Mouse (Mus musculus) layer of hippocampus, adult 2 months (tissue): ENCODE measurements around the gene Taf11. TPM values are rescaled to one million over a fixed set of nuclear protein-coding genes. Genes with fewer than 3 reads are reported as not detected.

Source experiments
- DNase-seq, 2 experiments: peaks; one replicate each; pipeline ENCODE4 v3.0.0; 2022; ENCODE audit warnings: low spot score in 2 of 2
- H3K27ac ChIP-seq: fragments of 200-600 bp; 2 replicates; pipeline ENCODE4 v1.8.1; 2022
- H3K4me3 ChIP-seq: fragments of 200-600 bp; 2 replicates; pipeline ENCODE4 v1.8.1; 2022; ENCODE audit warnings: mild to moderate bottlenecking
- CTCF ChIP-seq: fragments of 200-600 bp; conservative IDR thresholded peaks from 2 replicates; pipeline ENCODE4 v1.8.1; 2022; ENCODE audit warnings: antibody characterized with exemption, mild to moderate bottlenecking, moderate library complexity
- total RNA-seq, 2 experiments: library from RNA; stranded (reverse); gene quantifications; 2 replicates each; pipeline ENCODE4 v1.2.3; 2021

The Taf11 gene
- total RNA-seq, 2 experiments from 2014 or later = 41.3 to 45.0 TPM

GRCm38 (mm10) chr17:27908888-27909621, 589 bp downstream of the Taf11 start, which contains the start of gene Anks1:
Gene Anks1 (plus strand): TSS chr17:27909306.
- DNase-seq = peak; percentile 61 to 83
- Histone ChIP-seq H3K27ac (peak within 1 kb of the TSS; percentile 94), H3K4me3 (peak within 1 kb of the TSS; percentile 94)
- peak; percentile 74; the same call in 1 of the 2 replicates for TF ChIP-seq CTCF

DNA sequence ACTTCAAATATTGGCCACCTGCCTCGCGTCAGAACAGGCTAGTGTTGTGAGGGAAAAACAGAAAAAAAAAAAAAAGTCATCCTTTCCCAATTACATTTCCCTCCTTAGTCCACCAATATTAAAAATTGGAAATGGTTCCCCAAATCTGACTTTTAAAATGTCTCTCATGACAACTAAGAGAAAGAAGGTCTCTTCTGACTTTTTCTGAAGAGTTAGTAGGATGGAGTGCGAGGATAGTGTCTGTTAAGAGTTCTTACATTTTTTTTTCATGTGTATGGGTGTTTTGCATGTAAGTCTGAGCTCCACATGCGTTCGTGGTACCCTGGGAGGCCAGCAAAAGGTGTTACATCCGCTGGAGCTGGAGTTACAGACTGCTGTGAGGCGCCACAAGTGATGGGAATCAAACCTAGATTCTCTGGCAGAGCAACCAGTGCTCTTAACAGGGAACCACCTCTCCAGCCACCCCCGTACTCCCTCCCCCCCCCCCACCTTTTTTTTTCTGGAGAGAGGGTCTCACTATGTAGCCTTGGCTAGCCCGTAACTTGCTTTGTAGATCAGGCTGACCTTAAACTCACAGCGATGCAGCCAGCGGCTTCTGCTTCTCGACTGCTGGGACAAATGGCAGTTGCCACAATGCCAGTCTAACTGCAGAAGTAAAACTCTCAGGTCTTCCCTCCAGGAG, 1.3 kb downstream of the Taf11 start:
- no peak; the same call in 1 of the 2 replicates for TF ChIP-seq CTCF
- no peak for DNase-seq

GRCm38 (mm10) chr17:27907512-27908205, 2.0 kb downstream of the Taf11 start:
- TF ChIP-seq CTCF = peak; percentile 60
- Histone ChIP-seq H3K4me3 (peak overlapping the region; percentile 94), H3K27ac (peak overlapping the region; percentile 89)
- peak; percentile 93 to 98 for DNase-seq

More for the DNA sequence above, 1.3 kb downstream of the Taf11 start:
- peak overlapping the region; percentile 94 for H3K4me3 ChIP-seq
- H3K27ac ChIP-seq = peak overlapping the region; percentile 94

GRCm38 (mm10) chr17:27886499-27887210, 23.0 kb downstream of the Taf11 start:
- peak; percentile 44 for TF ChIP-seq CTCF
- no peak for DNase-seq
- Histone ChIP-seq H3K4me3 (no peak overlapping the region), H3K27ac (no peak overlapping the region)

- Histone ChIP-seq H3K27ac (no peak overlapping the region), H3K4me3 (no peak overlapping the region)
- TF ChIP-seq CTCF = no peak
- DNase-seq = no peak
Observed at GRCm38 (mm10) chr17:27883994-27884393, 25.6 kb downstream of the Taf11 start.

DNA sequence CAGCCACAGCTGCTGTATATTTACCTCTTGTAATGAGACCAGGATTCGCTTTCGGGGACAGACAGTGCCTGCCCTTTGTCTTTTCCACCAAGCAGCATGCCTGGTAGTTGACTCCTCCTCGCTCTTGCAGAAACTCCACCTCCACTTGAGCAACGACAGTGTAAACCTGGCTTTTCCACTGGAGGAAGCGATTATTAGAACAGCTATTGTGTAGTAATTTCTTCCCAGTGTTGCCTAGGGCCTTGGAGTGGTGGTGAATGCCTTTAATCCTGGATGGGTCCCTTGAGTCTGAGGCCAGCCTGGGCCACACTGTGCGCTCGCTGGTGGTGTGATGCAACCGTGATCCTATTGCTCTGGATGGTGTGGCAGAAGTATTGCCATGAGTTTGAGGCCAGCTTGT, 26.5 kb downstream of the Taf11 start:
- DNase-seq = no peak
- Histone ChIP-seq H3K27ac (no peak overlapping the region), H3K4me3 (no peak overlapping the region)
- TF ChIP-seq CTCF = no peak

DNA sequence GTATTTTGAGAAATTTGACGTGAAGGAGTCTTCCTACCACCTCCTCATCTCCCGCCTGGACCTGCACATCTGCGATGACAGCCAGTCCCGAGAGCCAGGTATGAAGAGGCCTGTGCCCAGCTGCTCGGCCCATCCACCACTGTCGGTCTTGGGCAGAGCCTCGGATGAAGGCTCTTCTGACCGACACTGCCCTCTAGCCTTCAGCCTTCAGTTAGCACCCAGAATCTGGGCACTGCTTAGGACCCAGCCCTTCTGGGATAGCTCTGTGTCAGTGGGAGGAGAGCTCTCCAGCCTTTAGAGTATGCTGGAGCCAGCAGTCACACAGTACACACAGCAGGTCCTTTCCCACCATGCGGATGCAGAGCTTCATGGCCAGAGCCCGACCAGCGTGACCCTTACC, 28.1 kb downstream of the Taf11 start:
- no peak for DNase-seq
- peak; percentile 66 for TF ChIP-seq CTCF
- no peak overlapping the region for H3K4me3 ChIP-seq
- no peak overlapping the region for H3K27ac ChIP-seq

DNA sequence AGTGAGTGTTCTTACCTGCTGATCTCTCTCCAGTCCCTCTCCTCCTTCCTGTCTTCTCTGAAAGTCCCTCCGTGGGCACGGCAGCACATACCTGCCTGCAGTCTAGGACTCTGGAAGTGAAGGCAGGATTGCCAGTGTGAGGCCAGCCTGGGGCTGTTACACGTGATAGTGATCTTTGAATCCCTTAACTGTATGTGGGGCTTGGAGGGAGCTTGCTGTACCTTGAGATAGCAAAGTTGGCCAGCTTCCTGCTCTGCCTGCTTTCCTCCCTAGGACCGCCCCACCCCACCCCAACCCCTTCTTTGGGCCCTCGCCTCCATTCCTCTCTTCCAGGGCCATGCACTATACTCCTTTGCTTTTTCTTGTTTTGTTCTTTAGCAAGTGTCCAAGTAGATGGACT, 35.1 kb downstream of the Taf11 start:
- no peak for DNase-seq
- Histone ChIP-seq H3K4me3 (no peak overlapping the region), H3K27ac (no peak overlapping the region)
- TF ChIP-seq CTCF = no peak

DNA sequence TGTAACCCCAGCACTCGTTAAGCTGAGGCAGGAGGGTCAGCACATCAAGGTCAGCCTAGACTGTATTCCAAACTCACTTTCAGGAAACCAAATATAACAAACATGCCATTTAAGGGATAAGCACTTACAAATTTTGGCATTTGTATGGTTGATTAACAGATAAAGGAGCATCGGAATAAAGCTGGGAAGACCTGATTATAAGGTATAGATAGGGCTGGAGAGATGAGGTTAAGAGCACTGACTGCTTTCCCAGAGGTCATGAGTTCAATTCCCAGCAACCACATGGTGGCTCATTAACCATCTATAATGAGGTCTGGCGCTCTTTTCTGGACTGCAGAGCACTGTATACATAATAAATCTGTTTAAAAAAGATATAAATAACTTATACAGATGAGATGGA, 36.1 kb downstream of the Taf11 start:
- no peak for DNase-seq
- no peak for TF ChIP-seq CTCF
- Histone ChIP-seq H3K27ac (no peak overlapping the region), H3K4me3 (no peak overlapping the region)

DNA sequence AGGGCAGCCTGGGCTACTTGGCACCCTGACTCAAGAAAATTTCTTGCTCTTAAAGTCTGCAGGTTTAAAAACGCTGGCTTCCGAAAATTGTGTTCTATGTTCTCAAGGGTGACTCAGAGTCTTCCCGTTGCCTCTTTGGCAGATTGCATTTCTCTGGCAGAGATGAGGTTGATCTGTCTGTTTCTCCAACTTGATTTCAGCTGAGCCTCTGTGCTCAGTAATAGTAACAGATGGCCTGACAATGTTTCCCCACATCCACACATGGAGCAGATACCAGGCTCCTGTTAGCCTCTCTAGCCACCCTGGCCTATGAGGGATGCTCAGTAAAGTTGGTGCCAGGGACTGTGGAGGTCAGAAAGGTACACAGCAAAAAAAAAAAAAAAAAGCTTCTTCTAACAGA, 37.8 kb downstream of the Taf11 start:
- TF ChIP-seq CTCF = no peak
- no peak overlapping the region for H3K4me3 ChIP-seq
- peak overlapping the region; percentile 23; the same call in 1 of the 2 replicates for H3K27ac ChIP-seq
- DNase-seq = peak; percentile 53 to 75

- DNase-seq = no peak
- no peak for TF ChIP-seq CTCF
- H3K27ac ChIP-seq = no peak overlapping the region
Observed at GRCm38 (mm10) chr17:27866737-27867136, 42.9 kb downstream of the Taf11 start.

GRCm38 (mm10) chr17:27865461-27865860, 44.2 kb downstream of the Taf11 start:
- no peak for DNase-seq
- peak; percentile 70 for TF ChIP-seq CTCF
- no peak overlapping the region for H3K4me3 ChIP-seq
- no peak overlapping the region for H3K27ac ChIP-seq

More at GRCm38 (mm10) chr17:27866737-27867136, 42.9 kb downstream of the Taf11 start:
- H3K4me3 ChIP-seq = no peak overlapping the region
